Mouse (Mus musculus) thymus, adult 2 months (tissue): ENCODE measurements around the gene Auts2.

Experiments
- CTCF ChIP-seq: fragments of 200-500 bp; IDR thresholded peaks from 2 replicates; pipeline ENCODE4 v1.5.1; 2012; ENCODE audit warnings: mild to moderate bottlenecking, control low read depth, low read length, moderate library complexity, borderline replicate concordance; ENCODE audit not compliant: control insufficient read depth, poor library complexity, insufficient read depth; ENCODE audit errors: extremely low read depth
- POLR2A ChIP-seq: fragments of 200-500 bp; IDR thresholded peaks from 2 replicates; pipeline ENCODE4 v1.6.1; 2012; ENCODE audit warnings: mild to moderate bottlenecking, low read length, control low read depth, moderate library complexity; ENCODE audit not compliant: control insufficient read depth, poor library complexity, insufficient read depth; ENCODE audit errors: extremely low read depth

DNA sequence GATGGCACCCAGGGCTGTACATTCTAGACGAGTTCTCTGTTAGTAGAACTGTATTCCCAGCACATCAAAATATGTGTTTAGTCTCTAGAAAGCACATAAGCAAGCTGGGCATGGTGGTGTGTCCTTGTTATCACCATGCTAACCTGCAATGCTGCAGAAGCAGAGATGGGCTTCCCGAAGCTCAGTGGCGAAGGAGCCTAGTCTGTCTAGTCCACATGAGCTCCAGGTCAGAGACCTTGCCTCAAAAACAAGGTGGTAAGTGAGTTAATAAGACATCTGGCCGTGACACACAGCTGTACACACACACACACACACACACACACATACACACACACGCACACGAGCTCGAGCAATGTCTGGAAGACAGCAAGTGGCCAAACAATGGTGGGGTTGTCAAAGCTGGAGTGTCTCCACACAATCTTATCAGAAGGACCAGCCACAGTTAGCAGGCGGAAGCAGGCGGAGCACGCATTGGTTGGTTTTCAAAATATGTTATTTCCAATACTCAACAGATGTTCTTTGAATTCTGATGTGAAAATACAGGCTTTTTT, 729.1 kb downstream of the Auts2 start:
- TF ChIP-seq CTCF (no peak), POLR2A (no peak)
